Mouse (Mus musculus) liver, embryonic 16.5 days (tissue): ENCODE data around the gene Cd160. TPM values are rescaled to one million over a fixed set of nuclear protein-coding genes. Genes with fewer than 3 reads are reported as not detected.

Experiments
- ATAC-seq: fragments of 200-750 bp; cut with Nextera tagmentation; 2 replicates; pipeline ENCODE4 v1.8.0; 2017; ENCODE audit warnings: low read depth, mild to moderate bottlenecking, moderate number of reproducible peaks, moderate library complexity
- H3K27ac ChIP-seq: fragments of 300-500 bp; sonication (generic); 2 replicates; pipeline ENCODE4 v1.5.1; 2014; ENCODE audit warnings: mild to moderate bottlenecking, low read length
- H3K27me3 ChIP-seq: fragments of 300-500 bp; sonication (generic); 2 replicates; pipeline ENCODE4 v1.6.1; 2014; ENCODE audit warnings: low read depth, low read length, mixed read lengths; ENCODE audit not compliant: control insufficient read depth, insufficient read depth
- H3K36me3 ChIP-seq: fragments of 300-500 bp; sonication (generic); 2 replicates; pipeline ENCODE4 v1.6.1; 2014; ENCODE audit warnings: mild to moderate bottlenecking; ENCODE audit not compliant: control insufficient read depth, insufficient read depth
- H3K4me1 ChIP-seq: fragments of 300-500 bp; sonication (generic); 2 replicates; pipeline ENCODE4 v1.6.1; 2014; ENCODE audit warnings: low read depth, low read length, mixed read lengths; ENCODE audit not compliant: control insufficient read depth
- H3K4me2 ChIP-seq: fragments of 300-500 bp; sonication (generic); 2 replicates; pipeline ENCODE4 v1.6.1; 2014; ENCODE audit warnings: low read depth, low read length, mixed read lengths
- H3K4me3 ChIP-seq: fragments of 300-500 bp; sonication (generic); 2 replicates; pipeline ENCODE4 v1.5.1; 2014; ENCODE audit warnings: low read depth, mild to moderate bottlenecking, low read length
- H3K9ac ChIP-seq: fragments of 300-500 bp; sonication (generic); 2 replicates; pipeline ENCODE4 v1.6.1; 2014; ENCODE audit warnings: low read depth, low read length
- H3K9me3 ChIP-seq: fragments of 300-500 bp; sonication (generic); replicated peaks from 2 replicates; pipeline ENCODE4 v1.6.1; 2016; ENCODE audit warnings: low read length; ENCODE audit not compliant: control insufficient read depth
- WGBS: fragments of 180-500 bp; shearing (Covaris S2); extraction: QIAGEN DNeasy Blood & Tissue Kit; methylation state at CpG from one replicate; pipeline ENCODE4 v1.1.7; 2014; ENCODE audit not compliant: insufficient replicate concordance; 5-methylcytosine and 5-hydroxymethylcytosine counted together
- polyA plus RNA-seq: library from polyadenylated mRNA; unstranded; fragments of >200 nt; fragmentation: Nextera tagmentation; extraction: Ambion mirVana; gene quantifications from 2 replicates; pipeline ENCODE4 v1.2.1, GENCODE M21; 2015

Cd160 gene
- polyA plus RNA-seq, 1 experiment from 2014 or later, result 0.27 TPM

- ATAC-seq, result no peak
- Histone ChIP-seq H3K4me3 (no peak overlapping the region), H3K27ac (no peak overlapping the region), H3K9ac (no peak overlapping the region), H3K9me3 (no peaks in the 10 kb centered on the region), H3K4me2 (no peak overlapping the region), H3K4me1 (no peaks in the 10 kb centered on the region), H3K27me3 (no peaks in the 10 kb centered on the region), H3K36me3 (no peaks in the 10 kb centered on the region; the same call in 1 of the 2 replicates)
- 50% methylated on average over 3 of the region's 3 CpGs for WGBS
Observed at GRCm38 (mm10) chr3:96855833-96856232, 26.7 kb upstream of the Cd160 start.

DNA sequence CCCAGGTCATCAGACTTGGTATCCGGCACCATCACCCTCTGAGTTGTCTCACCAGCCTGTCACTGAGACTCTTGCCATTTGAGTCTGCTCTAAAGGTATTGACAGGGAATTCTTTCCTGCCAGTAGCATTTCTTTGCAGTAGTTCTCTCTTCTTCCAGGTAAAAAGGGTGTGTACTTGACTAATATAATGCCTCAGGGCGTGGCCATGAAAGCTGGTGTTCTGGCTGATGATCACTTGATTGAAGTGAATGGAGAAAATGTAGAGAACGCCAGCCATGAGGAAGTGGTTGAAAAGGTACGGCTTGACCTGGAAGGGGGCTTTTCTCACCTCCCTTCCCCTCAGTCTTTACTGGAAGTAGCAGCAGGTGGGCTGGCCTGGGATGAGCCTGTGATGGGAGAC, 25.2 kb upstream of the Cd160 start:
- H3K36me3 ChIP-seq, result no peaks in the 10 kb centered on the region
- H3K9ac ChIP-seq, result no peak overlapping the region
- no peak overlapping the region for H3K4me2 ChIP-seq
- ATAC-seq, result no peak
- no peak overlapping the region for H3K4me3 ChIP-seq
- no peak overlapping the region for H3K27ac ChIP-seq
- no peaks in the 10 kb centered on the region for H3K9me3 ChIP-seq
- no peaks in the 10 kb centered on the region for H3K4me1 ChIP-seq
- 56% methylated on average over 4 of the region's 4 CpGs for WGBS
- H3K27me3 ChIP-seq, result no peaks in the 10 kb centered on the region

DNA sequence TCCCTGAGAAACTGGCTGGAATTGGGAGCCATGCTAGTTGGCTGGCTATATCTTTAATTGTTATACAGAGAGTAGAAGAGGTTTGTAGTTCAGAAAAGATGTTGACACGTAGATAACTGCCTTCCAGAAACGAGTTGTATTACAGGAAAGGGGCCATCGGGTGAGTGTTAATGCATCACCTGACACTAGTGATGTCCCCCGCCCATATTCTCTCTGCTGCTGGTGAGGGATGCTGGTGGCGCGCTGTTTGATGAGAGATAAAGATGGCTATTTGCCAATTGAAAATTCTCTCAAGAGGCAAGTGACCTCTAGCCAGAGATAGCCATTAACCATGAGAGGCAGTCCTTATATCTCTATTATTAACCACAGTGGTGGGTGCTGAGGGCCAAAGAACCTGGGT, 23.4 kb upstream of the Cd160 start:
- Histone ChIP-seq H3K27ac (no peak overlapping the region), H3K4me2 (no peak overlapping the region), H3K4me3 (no peak overlapping the region), H3K9me3 (no peaks in the 10 kb centered on the region), H3K36me3 (no peaks in the 10 kb centered on the region), H3K9ac (no peak overlapping the region), H3K27me3 (no peaks in the 10 kb centered on the region), H3K4me1 (peaks cover 8% of the 10 kb centered on the region)
- no peak for ATAC-seq
- 42% methylated on average over 6 of the region's 6 CpGs for WGBS

DNA sequence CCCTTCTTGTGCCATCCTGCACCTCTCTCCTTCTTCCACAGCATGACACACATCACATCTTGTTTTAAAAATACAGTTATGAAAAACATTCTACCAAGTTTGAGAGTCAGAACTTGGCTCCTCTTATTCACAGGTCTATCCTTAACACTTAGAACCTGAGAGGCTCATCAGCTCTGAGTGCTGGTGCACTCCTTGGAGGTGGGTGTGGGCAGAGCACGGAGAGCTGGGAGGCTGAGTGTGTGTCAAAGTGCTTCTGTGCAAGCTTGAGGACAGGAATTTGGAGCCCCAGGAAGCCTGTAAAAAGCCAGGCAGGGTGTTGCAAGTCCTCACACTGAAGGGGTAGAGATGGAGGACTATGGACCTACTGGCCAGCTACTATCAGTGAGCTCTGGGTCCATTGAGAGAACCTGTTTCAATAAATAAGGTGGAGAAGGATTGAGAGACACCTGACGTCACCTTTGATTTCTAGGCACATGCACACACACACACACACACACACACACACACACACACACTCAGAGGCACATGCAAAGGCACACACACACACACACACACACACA, 20.1 kb upstream of the Cd160 start:
- 43% methylated on average over 2 of the region's 2 CpGs for WGBS
- Histone ChIP-seq H3K4me1 (peaks cover 14% of the 10 kb centered on the region), H3K27me3 (no peaks in the 10 kb centered on the region), H3K4me2 (no peak overlapping the region), H3K4me3 (no peak overlapping the region), H3K36me3 (no peaks in the 10 kb centered on the region), H3K9ac (no peak overlapping the region), H3K27ac (no peak overlapping the region), H3K9me3 (no peaks in the 10 kb centered on the region)
- 0 out of 2 replicates have a peak, but pooled peaks have one; percentile 32 for ATAC-seq

DNA sequence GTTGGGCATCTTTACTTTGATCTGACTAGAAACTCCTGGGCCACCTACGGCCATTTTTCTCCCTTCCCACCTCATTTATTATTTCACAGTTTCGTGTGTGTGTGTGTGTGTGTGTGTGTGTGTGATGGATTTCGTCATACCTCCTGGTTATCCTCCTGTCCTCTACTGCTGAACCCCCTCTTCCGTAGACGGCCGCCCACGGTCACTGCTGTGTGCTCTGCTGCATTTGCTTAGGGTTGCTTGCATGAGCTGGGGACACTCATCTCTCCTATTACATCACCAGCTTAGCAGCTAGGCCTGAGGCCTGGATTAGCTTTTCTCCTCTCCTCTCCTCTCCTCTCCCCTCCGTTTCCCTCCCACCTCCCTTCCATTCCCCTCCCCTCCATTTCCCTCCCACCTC, 19.3 kb upstream of the Cd160 start:
- Histone ChIP-seq H3K27me3 (no peaks in the 10 kb centered on the region), H3K4me1 (peaks cover 14% of the 10 kb centered on the region), H3K4me3 (no peak overlapping the region), H3K4me2 (no peak overlapping the region), H3K27ac (no peak overlapping the region), H3K9ac (no peak overlapping the region), H3K9me3 (no peaks in the 10 kb centered on the region), H3K36me3 (no peaks in the 10 kb centered on the region)
- ATAC-seq, result peak; percentile 84
- 35% methylated on average over 7 of the region's 8 CpGs for WGBS

GRCm38 (mm10) chr3:96847661-96848060, 18.5 kb upstream of the Cd160 start:
- Histone ChIP-seq H3K36me3 (no peaks in the 10 kb centered on the region), H3K27ac (no peak overlapping the region), H3K4me3 (no peak overlapping the region), H3K9ac (no peak overlapping the region), H3K9me3 (no peaks in the 10 kb centered on the region), H3K4me2 (no peak overlapping the region), H3K27me3 (no peaks in the 10 kb centered on the region), H3K4me1 (peaks cover 14% of the 10 kb centered on the region)
- 19% methylated on average over 6 of the region's 6 CpGs for WGBS
- ATAC-seq, result no peak

DNA sequence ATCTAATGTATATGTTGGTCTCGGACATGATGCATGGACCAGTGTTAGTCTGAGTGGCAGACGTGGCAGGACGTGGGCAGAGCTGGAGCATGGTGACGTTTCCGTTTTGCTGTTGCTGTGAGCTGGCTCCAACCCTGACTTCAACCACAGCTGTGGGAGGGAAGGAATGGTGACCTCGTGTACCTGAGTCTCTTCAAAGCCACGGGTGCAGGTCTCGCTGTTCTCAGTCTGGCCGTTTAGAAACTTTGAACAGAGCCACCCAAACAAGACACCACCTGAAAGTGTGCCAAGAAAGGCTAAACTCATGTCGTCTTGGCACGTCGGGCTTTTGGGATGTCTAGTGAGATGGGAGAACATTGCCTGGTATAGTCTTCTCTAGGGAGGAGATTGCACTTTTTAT, 17.8 kb upstream of the Cd160 start:
- ATAC-seq, result no peak
- no peak overlapping the region for H3K27ac ChIP-seq
- no peaks in the 10 kb centered on the region for H3K36me3 ChIP-seq
- no peak overlapping the region for H3K4me3 ChIP-seq
- H3K27me3 ChIP-seq, result no peaks in the 10 kb centered on the region
- no peaks in the 10 kb centered on the region for H3K9me3 ChIP-seq
- no peak overlapping the region for H3K9ac ChIP-seq
- no peak overlapping the region for H3K4me2 ChIP-seq
- peaks cover 14% of the 10 kb centered on the region for H3K4me1 ChIP-seq
- WGBS, result 38% methylated on average over 12 of the region's 12 CpGs

- Histone ChIP-seq H3K4me1 (peaks cover 14% of the 10 kb centered on the region), H3K4me2 (no peak overlapping the region), H3K27ac (no peak overlapping the region), H3K4me3 (no peak overlapping the region), H3K36me3 (no peaks in the 10 kb centered on the region), H3K9ac (no peak overlapping the region), H3K27me3 (no peaks in the 10 kb centered on the region), H3K9me3 (no peaks in the 10 kb centered on the region)
- no peak for ATAC-seq
- 66% methylated on average over 9 of the region's 9 CpGs for WGBS
Observed at GRCm38 (mm10) chr3:96845806-96846205, 16.7 kb upstream of the Cd160 start.

GRCm38 (mm10) chr3:96845191-96845590, 16.0 kb upstream of the Cd160 start:
- WGBS, result 72% methylated on average over 6 of the region's 6 CpGs
- Histone ChIP-seq H3K4me2 (no peak overlapping the region), H3K27me3 (no peaks in the 10 kb centered on the region), H3K36me3 (no peaks in the 10 kb centered on the region), H3K27ac (no peak overlapping the region), H3K4me3 (no peak overlapping the region), H3K9me3 (no peaks in the 10 kb centered on the region), H3K9ac (no peak overlapping the region), H3K4me1 (peaks cover 14% of the 10 kb centered on the region)
- no peak for ATAC-seq
